ENCODE assay signal across 9 mouse cellular contexts in genomic region chr4:150361986-150362691, GRCm38 (mm10).
DNase-seq lines count a peak whose midpoint lies in the region; ATAC-seq lines count a peak whose summit lies in the region.
"Had no signal": no experiment of that assay in that cellular context is flagged by ENCODE, and none has a peak within 500 bp of the region (broad histone marks: within the 10 kb centered on the region; RNA-seq: fewer than 3 reads in every experiment).

No protein-coding gene starts in this region.

- peak overlapping the region; percentile 34 for H3K4me2 ChIP-seq in heart, embryonic 14.5 days (ENCODE audit: low read length)
- no peak overlapping the region for H3K4me2 ChIP-seq in embryonic facial prominence, embryonic 11.5 days (ENCODE audit: low read depth, low read length)

- H3K9me3 ChIP-seq in heart, embryonic 14.5 days (ENCODE audit: control insufficient read depth, low read length), result no peaks in the 10 kb centered on the region
- H3K9me3 ChIP-seq in embryonic facial prominence, embryonic 11.5 days (replicated peaks; ENCODE audit: control insufficient read depth, low read length), result no peaks in the 10 kb centered on the region

- DNase-seq in heart, postnatal 10 days, result no peak
- DNase-seq in embryonic facial prominence, embryonic 11.5 days (ENCODE audit: low spot score), result peak; percentile 60
- DNase-seq in kidney, postnatal 14 days, result peak; percentile 55
- peak; percentile 23 to 55 for DNase-seq in lung, postnatal 4 days
- no peak for DNase-seq in spleen, adult 18-20 months
- DNase-seq in adrenal gland, adult (ENCODE audit: inconsistent age in 2 of 2, low spot score in 1 of 2), result no peak
- no peak for DNase-seq in frontal cortex, adult 2 months (ENCODE audit: extremely low spot score in 1 of 2, low spot score in 1 of 2)
- DNase-seq: thymus, postnatal 14 days had no signal

- no peaks in the 10 kb centered on the region for H3K27me3 ChIP-seq in heart, embryonic 14.5 days (ENCODE audit: control insufficient read depth, insufficient read depth, low read length)
- no peaks in the 10 kb centered on the region for H3K27me3 ChIP-seq in embryonic facial prominence, embryonic 11.5 days (ENCODE audit: control insufficient read depth, insufficient read depth, low read length)

- H3K4me1 ChIP-seq in heart, embryonic 14.5 days (ENCODE audit: control insufficient read depth in 2 of 2, insufficient read depth in 2 of 2, low read length in 2 of 2), result peaks cover 5 to 28% of the 10 kb centered on the region in 2 experiments
- H3K4me1 ChIP-seq in embryonic facial prominence, embryonic 11.5 days (ENCODE audit: control insufficient read depth, insufficient read depth, low read length), result no peaks in the 10 kb centered on the region; the same call in 1 of the 2 replicates

- WGBS in heart, embryonic 14.5 days, result 13% methylated on average over 8 of the region's 8 CpGs
- 12% methylated on average over 8 of the region's 8 CpGs for WGBS in embryonic facial prominence, embryonic 11.5 days

- peak overlapping the region; percentile 37 to 67 for H3K27ac ChIP-seq in heart, embryonic 14.5 days (replicated peaks in 1 of 2; ENCODE audit: control insufficient read depth in 1 of 2, insufficient read depth in 1 of 2, low read depth in 2 of 2, low read length in 2 of 2)
- peak overlapping the region; percentile 57; the same call in 1 of the 2 replicates for H3K27ac ChIP-seq in embryonic facial prominence, embryonic 11.5 days (replicated peaks; ENCODE audit: low read depth, low read length)

- intact Hi-C loops in heart, postnatal 10 days (cut with DNase I), result no loop called here

- no peak overlapping the region for H3K9ac ChIP-seq in heart, embryonic 14.5 days (ENCODE audit: low read length)
- no peak overlapping the region for H3K9ac ChIP-seq in embryonic facial prominence, embryonic 11.5 days (replicated peaks; ENCODE audit: low read length)

- no peak for ATAC-seq in heart, embryonic 14.5 days (ENCODE audit: insufficient number of reproducible peaks, insufficient read depth, low FRiP score, low read depth)
- ATAC-seq in embryonic facial prominence, embryonic 11.5 days (replicated peaks; ENCODE audit: insufficient number of reproducible peaks, low FRiP score, low TSS enrichment, low read depth), result no peak

- no peaks in the 10 kb centered on the region for H3K36me3 ChIP-seq in heart, embryonic 14.5 days (ENCODE audit: control insufficient read depth, insufficient read depth, low read length)
- H3K36me3 ChIP-seq in embryonic facial prominence, embryonic 11.5 days (replicated peaks; ENCODE audit: control insufficient read depth, insufficient read depth, low read depth, low read length), result no peaks in the 10 kb centered on the region

- H3K4me3 ChIP-seq in heart, embryonic 14.5 days (ENCODE audit: control insufficient read depth in 1 of 2, insufficient read depth in 1 of 2, low read depth in 1 of 2, low read length in 2 of 2), result no peak overlapping the region
- H3K4me3 ChIP-seq in embryonic facial prominence, embryonic 11.5 days (ENCODE audit: low read depth, low read length), result no peak overlapping the region

Comparison
In these comparisons a context has a peak if more than half of its experiments do, and no peak if none do; other contexts are left out.
1. DNase-seq: peak in embryonic facial prominence, embryonic 11.5 days (single experiment), kidney, postnatal 14 days (single experiment) and lung, postnatal 4 days (2 of 2); none in heart, postnatal 10 days (0 of 2), spleen, adult 18-20 months (0 of 2), adrenal gland, adult (0 of 2) and frontal cortex, adult 2 months (0 of 2).